Mouse (Mus musculus) midbrain, embryonic 15.5 days (tissue): ENCODE measurements around the gene Fer1l4. TPM values are rescaled to one million over a fixed set of nuclear protein-coding genes. Genes with fewer than 3 reads are reported as not detected.

Source experiments
- ATAC-seq: fragments of 200-750 bp; cut with Nextera tagmentation; replicated peaks from 2 replicates; pipeline ENCODE4 v1.8.0; 2017; ENCODE audit warnings: moderate TSS enrichment
- H3K27ac ChIP-seq: fragments of 300-500 bp; sonication (generic); 2 replicates; pipeline ENCODE4 v1.5.1; 2015; ENCODE audit warnings: mild to moderate bottlenecking, inconsistent platforms
- H3K27me3 ChIP-seq: fragments of 300-500 bp; sonication (generic); replicated peaks from 2 replicates; pipeline ENCODE4 v1.6.1; 2015; ENCODE audit warnings: inconsistent platforms
- H3K36me3 ChIP-seq: fragments of 300-500 bp; sonication (generic); replicated peaks from 2 replicates; pipeline ENCODE4 v1.6.1; 2015; ENCODE audit warnings: inconsistent platforms
- H3K4me1 ChIP-seq: fragments of 300-500 bp; sonication (generic); 2 replicates; pipeline ENCODE4 v1.6.1; 2015; ENCODE audit warnings: inconsistent platforms
- H3K4me2 ChIP-seq: fragments of 300-500 bp; sonication (generic); 2 replicates; pipeline ENCODE4 v1.6.1; 2015; ENCODE audit warnings: inconsistent platforms, mild to moderate bottlenecking, moderate library complexity
- H3K4me3 ChIP-seq: fragments of 300-500 bp; sonication (generic); 2 replicates; pipeline ENCODE4 v1.5.1; 2015; ENCODE audit warnings: mild to moderate bottlenecking, inconsistent platforms
- H3K9ac ChIP-seq: fragments of 300-500 bp; sonication (generic); 2 replicates; pipeline ENCODE4 v1.6.1; 2015; ENCODE audit warnings: mild to moderate bottlenecking, inconsistent platforms
- H3K9me3 ChIP-seq: fragments of 300-500 bp; sonication (generic); 2 replicates; pipeline ENCODE4 v1.6.1; 2016; ENCODE audit warnings: inconsistent platforms
- WGBS: fragments of 180-500 bp; shearing (Covaris S2); methylation state at CpG from one replicate; pipeline ENCODE4 v1.1.7; 2015; ENCODE audit warnings: mixed read lengths; 5-methylcytosine and 5-hydroxymethylcytosine counted together
- polyA plus RNA-seq: library from polyadenylated mRNA; unstranded; fragments of >200 nt; fragmentation: Nextera tagmentation; extraction: Ambion mirVana; gene quantifications from 2 replicates; pipeline ENCODE4 v1.2.1, GENCODE M21; 2015

Fer1l4 gene
- polyA plus RNA-seq, 1 experiment from 2014 or later = not detected

- no peak for ATAC-seq
Observed at GRCm38 (mm10) chr2:156067916-156068315, 15.2 kb upstream of the Fer1l4 start.

GRCm38 (mm10) chr2:156066126-156066525 lies 13.4 kb upstream of the Fer1l4 start:
- peak overlapping the region; percentile 72 for H3K9ac ChIP-seq
- H3K27me3 ChIP-seq = no peaks in the 10 kb centered on the region
- H3K4me3 ChIP-seq = peak overlapping the region; percentile 82
- H3K4me2 ChIP-seq = peak overlapping the region; percentile 84
- H3K9me3 ChIP-seq = no peaks in the 10 kb centered on the region
- peaks cover 7% of the 10 kb centered on the region; the same call in 1 of the 2 replicates for H3K36me3 ChIP-seq
- whole genome bisulfite sequencing = 32% methylated on average over 10 of the region's 10 CpGs
- peaks cover 11% of the 10 kb centered on the region; the same call in 1 of the 2 replicates for H3K4me1 ChIP-seq
- ATAC-seq = peak; percentile 26
- H3K27ac ChIP-seq = no peak overlapping the region

More at GRCm38 (mm10) chr2:156067916-156068315, 15.2 kb upstream of the Fer1l4 start:
- H3K27me3 ChIP-seq = no peaks in the 10 kb centered on the region
- 96% methylated on average over 10 of the region's 10 CpGs for WGBS
- no peak overlapping the region for H3K9ac ChIP-seq
- H3K27ac ChIP-seq = no peak overlapping the region
- H3K4me2 ChIP-seq = no peak overlapping the region
- H3K9me3 ChIP-seq = no peaks in the 10 kb centered on the region
- H3K4me3 ChIP-seq = no peak overlapping the region
- peaks cover 11% of the 10 kb centered on the region; the same call in 1 of the 2 replicates for H3K4me1 ChIP-seq
- H3K36me3 ChIP-seq = peaks cover 13% of the 10 kb centered on the region; the same call in 1 of the 2 replicates

- Histone ChIP-seq H3K4me1 (peaks cover 11% of the 10 kb centered on the region; the same call in 1 of the 2 replicates), H3K27me3 (no peaks in the 10 kb centered on the region), H3K36me3 (peaks cover 7% of the 10 kb centered on the region; the same call in 1 of the 2 replicates), H3K4me3 (peak within 1 kb of the TSS; percentile 82), H3K27ac (peak within 1 kb of the TSS; percentile 85), H3K9me3 (no peaks in the 10 kb centered on the region), H3K4me2 (peak within 1 kb of the TSS; percentile 84), H3K9ac (peak within 1 kb of the TSS; percentile 72)
- peak; percentile 85 for ATAC-seq
- WGBS = under 1% methylated on average over 81 of the region's 81 CpGs
Observed at GRCm38 (mm10) chr2:156065099-156066041, 12.6 kb upstream of the Fer1l4 start, which contains the start of gene Spag4. Gene Spag4, plus strand, starts transcription at chr2:156065175.

GRCm38 (mm10) chr2:156047929-156048328 lies 4.8 kb downstream of the Fer1l4 start:
- Histone ChIP-seq H3K36me3 (no peaks in the 10 kb centered on the region), H3K27me3 (no peaks in the 10 kb centered on the region; the same call in 1 of the 2 replicates), H3K27ac (no peak overlapping the region), H3K4me1 (no peaks in the 10 kb centered on the region; the same call in 1 of the 2 replicates), H3K9ac (no peak overlapping the region), H3K9me3 (no peaks in the 10 kb centered on the region), H3K4me2 (0 out of 2 replicates have a peak overlapping the region, but pooled peaks have one; percentile 5), H3K4me3 (no peak overlapping the region)
- 6% methylated on average over 19 of the region's 19 CpGs for WGBS
- no peak for ATAC-seq

GRCm38 (mm10) chr2:156042903-156043302 lies 9.8 kb downstream of the Fer1l4 start:
- H3K9ac ChIP-seq = no peak overlapping the region
- no peak overlapping the region for H3K4me3 ChIP-seq
- no peaks in the 10 kb centered on the region for H3K9me3 ChIP-seq
- no peak overlapping the region for H3K4me2 ChIP-seq
- WGBS = 85% methylated on average over 8 of the region's 8 CpGs
- H3K27ac ChIP-seq = no peak overlapping the region
- no peaks in the 10 kb centered on the region for H3K36me3 ChIP-seq
- no peaks in the 10 kb centered on the region; the same call in 1 of the 2 replicates for H3K4me1 ChIP-seq
- no peak for ATAC-seq
- H3K27me3 ChIP-seq = no peaks in the 10 kb centered on the region; the same call in 1 of the 2 replicates

- Histone ChIP-seq H3K4me3 (no peak overlapping the region), H3K4me1 (no peaks in the 10 kb centered on the region), H3K9me3 (no peaks in the 10 kb centered on the region), H3K4me2 (no peak overlapping the region), H3K27ac (no peak overlapping the region), H3K9ac (no peak overlapping the region), H3K36me3 (no peaks in the 10 kb centered on the region), H3K27me3 (no peaks in the 10 kb centered on the region)
- 94% methylated on average over 3 of the region's 3 CpGs for WGBS
- no peak for ATAC-seq
Observed at GRCm38 (mm10) chr2:156039390-156039789, 13.4 kb downstream of the Fer1l4 start.

GRCm38 (mm10) chr2:156025482-156025881 lies 27.3 kb downstream of the Fer1l4 start:
- ATAC-seq = no peak
- no peaks in the 10 kb centered on the region for H3K4me1 ChIP-seq
- no peak overlapping the region for H3K27ac ChIP-seq
- H3K36me3 ChIP-seq = no peaks in the 10 kb centered on the region
- H3K4me2 ChIP-seq = no peak overlapping the region
- H3K27me3 ChIP-seq = no peaks in the 10 kb centered on the region
- H3K4me3 ChIP-seq = no peak overlapping the region
- H3K9ac ChIP-seq = no peak overlapping the region
- no peaks in the 10 kb centered on the region for H3K9me3 ChIP-seq

GRCm38 (mm10) chr2:156021765-156022164 lies 31.0 kb downstream of the Fer1l4 start:
- Histone ChIP-seq H3K27me3 (no peaks in the 10 kb centered on the region), H3K36me3 (peaks cover 17% of the 10 kb centered on the region), H3K9me3 (no peaks in the 10 kb centered on the region), H3K9ac (no peak overlapping the region), H3K4me1 (no peaks in the 10 kb centered on the region), H3K27ac (no peak overlapping the region), H3K4me2 (no peak overlapping the region), H3K4me3 (no peak overlapping the region)
- ATAC-seq = no peak
- WGBS = 88% methylated on average over 2 of the region's 2 CpGs

- WGBS = 92% methylated on average over 8 of the region's 8 CpGs
- H3K9ac ChIP-seq = no peak overlapping the region
- no peak overlapping the region for H3K27ac ChIP-seq
- H3K27me3 ChIP-seq = no peaks in the 10 kb centered on the region
- no peak overlapping the region for H3K4me3 ChIP-seq
- peaks cover 23% of the 10 kb centered on the region for H3K36me3 ChIP-seq
- no peaks in the 10 kb centered on the region for H3K9me3 ChIP-seq
- H3K4me1 ChIP-seq = no peaks in the 10 kb centered on the region
- no peak overlapping the region for H3K4me2 ChIP-seq
- no peak for ATAC-seq
Observed at GRCm38 (mm10) chr2:156021219-156021618, 31.5 kb downstream of the Fer1l4 start.

- Histone ChIP-seq H3K9me3 (no peaks in the 10 kb centered on the region), H3K4me2 (no peak overlapping the region), H3K27ac (no peak overlapping the region), H3K9ac (no peak overlapping the region), H3K36me3 (peaks cover 50% of the 10 kb centered on the region), H3K27me3 (no peaks in the 10 kb centered on the region), H3K4me1 (no peaks in the 10 kb centered on the region), H3K4me3 (no peak overlapping the region)
- ATAC-seq = no peak
- WGBS = 94% methylated on average over 3 of the region's 3 CpGs
Observed at GRCm38 (mm10) chr2:156018106-156018505, 34.6 kb downstream of the Fer1l4 start.

- ATAC-seq = peak; percentile 100
- WGBS = 0% methylated on average over 43 of the region's 45 CpGs
- H3K36me3 ChIP-seq = peaks cover 31% of the 10 kb centered on the region
- peak within 1 kb of the TSS; percentile 97 for H3K9ac ChIP-seq
- H3K4me2 ChIP-seq = peak within 1 kb of the TSS; percentile 82
- H3K27me3 ChIP-seq = no peaks in the 10 kb centered on the region
- no peaks in the 10 kb centered on the region for H3K9me3 ChIP-seq
- H3K4me1 ChIP-seq = peaks cover 16% of the 10 kb centered on the region
- peak within 1 kb of the TSS; percentile 98 for H3K4me3 ChIP-seq
- H3K27ac ChIP-seq = peak within 1 kb of the TSS; percentile 82
Observed at GRCm38 (mm10) chr2:156007888-156008532, 44.7 kb downstream of the Fer1l4 start, which contains the start of the genes 6430550D23Rik and Ergic3. Gene 6430550D23Rik, minus strand, starts transcription at chr2:156007977. Gene Ergic3, plus strand, starts transcription at chr2:156008045.

- Histone ChIP-seq H3K9me3 (no peaks in the 10 kb centered on the region), H3K27me3 (no peaks in the 10 kb centered on the region), H3K9ac (no peak overlapping the region), H3K27ac (no peak overlapping the region), H3K4me2 (no peak overlapping the region), H3K36me3 (peaks cover 10% of the 10 kb centered on the region), H3K4me1 (peaks cover 16% of the 10 kb centered on the region), H3K4me3 (no peak overlapping the region)
- WGBS = 89% methylated on average over 4 of the region's 4 CpGs
- no peak for ATAC-seq
Observed at GRCm38 (mm10) chr2:156005393-156005792, 47.4 kb downstream of the Fer1l4 start.
